17 mouse cellular contexts compared by ENCODE assay signal in genomic region chr4:55672288-55672687, GRCm38 (mm10).
A peak's percentile ranks its signal among the peaks of the same experiment; 100 is the strongest.
DNase-seq lines count a peak whose midpoint lies in the region; ATAC-seq and TF ChIP-seq lines count a peak whose summit lies in the region.
"Had no signal": no experiment of that assay in that cellular context is flagged by ENCODE, and none has a peak within 500 bp of the region (broad histone marks: within the 10 kb centered on the region; RNA-seq: fewer than 3 reads in every experiment).

No protein-coding gene starts in this region.

- H3K36me3 ChIP-seq in kidney, adult 2 months (ENCODE audit: control insufficient read depth, insufficient read depth, low read length) = no peaks in the 10 kb centered on the region
- H3K36me3 ChIP-seq in lung, embryonic 14.5 days (ENCODE audit: insufficient read depth) = no peaks in the 10 kb centered on the region
- H3K36me3 ChIP-seq: forebrain, embryonic 15.5 days; heart, embryonic 15.5 days; neural tube, embryonic 12.5 days; stomach, embryonic 15.5 days had no signal

- no peaks in the 10 kb centered on the region for H3K27me3 ChIP-seq in kidney, adult 2 months (replicated peaks; ENCODE audit: control insufficient read depth, insufficient read depth, low read length)
- H3K27me3 ChIP-seq in lung, embryonic 14.5 days (ENCODE audit: insufficient read depth, low read length) = no peaks in the 10 kb centered on the region
- H3K27me3 ChIP-seq: forebrain, embryonic 15.5 days; neural tube, embryonic 12.5 days; Patski; stomach, embryonic 15.5 days had no signal

- 25% methylated on average over 6 of the region's 6 CpGs for WGBS in kidney, adult 2 months
- 60% methylated on average over 6 of the region's 6 CpGs for WGBS in lung, embryonic 14.5 days

- no peak overlapping the region for H3K9ac ChIP-seq in lung, embryonic 14.5 days
- H3K9ac ChIP-seq: forebrain, embryonic 15.5 days; heart, embryonic 15.5 days; neural tube, embryonic 12.5 days; stomach, embryonic 15.5 days had no signal

- no peak for ATAC-seq in lung, embryonic 14.5 days (ENCODE audit: insufficient read depth)
- ATAC-seq: forebrain, embryonic 15.5 days; hindbrain, postnatal 0 days; midbrain, embryonic 16.5 days; Patski had no signal

- H3K9me3 ChIP-seq in lung, embryonic 14.5 days (ENCODE audit: low read depth, low read length) = no peaks in the 10 kb centered on the region
- H3K9me3 ChIP-seq: forebrain, embryonic 15.5 days; heart, embryonic 15.5 days; neural tube, embryonic 12.5 days; stomach, embryonic 15.5 days had no signal

- H3K4me1 ChIP-seq in kidney, adult 2 months (ENCODE audit: control insufficient read depth, insufficient read depth, low read length) = no peaks in the 10 kb centered on the region
- no peaks in the 10 kb centered on the region for H3K4me1 ChIP-seq in lung, embryonic 14.5 days (ENCODE audit: insufficient read depth)
- H3K4me1 ChIP-seq: forebrain, embryonic 15.5 days; neural tube, embryonic 12.5 days; stomach, embryonic 15.5 days had no signal

- no peak for TF ChIP-seq CTCF in kidney, adult 2 months (conservative IDR thresholded peaks at IDR 0.05; ENCODE audit: insufficient read depth, insufficient read length, low read depth, low read length)
- no peak for TF ChIP-seq CTCF in lung, embryonic 14.5 days (IDR thresholded peaks at IDR 0.05; ENCODE audit: low read depth)

- H3K4me2 ChIP-seq in lung, embryonic 14.5 days = no peak overlapping the region
- H3K4me2 ChIP-seq: forebrain, embryonic 15.5 days; heart, embryonic 15.5 days; neural tube, embryonic 12.5 days; stomach, embryonic 15.5 days had no signal

- TF ChIP-seq POLR2A in kidney, adult 2 months (IDR thresholded peaks at IDR 0.05; ENCODE audit: low read depth, low read length) = no peak

- H3K27ac ChIP-seq in kidney, adult 2 months (ENCODE audit: insufficient read depth, low read depth, low read length) = peak overlapping the region; percentile 40
- no peak overlapping the region for H3K27ac ChIP-seq in lung, embryonic 14.5 days (ENCODE audit: low read depth)
- H3K27ac ChIP-seq: forebrain, embryonic 15.5 days; heart, embryonic 15.5 days; hindbrain, postnatal 0 days; neural tube, embryonic 12.5 days; stomach, embryonic 15.5 days had no signal

- H3K4me3 ChIP-seq in kidney, adult 2 months (ENCODE audit: insufficient read depth, low read depth, low read length) = no peak overlapping the region
- no peak overlapping the region for H3K4me3 ChIP-seq in lung, embryonic 14.5 days (ENCODE audit: low read depth, low read length)
- H3K4me3 ChIP-seq: forebrain, embryonic 15.5 days; heart, embryonic 15.5 days; neural tube, embryonic 12.5 days; stomach, embryonic 15.5 days had no signal

- DNase-seq in adrenal gland, postnatal 14 days = peak; percentile 14
- DNase-seq in adrenal gland, postnatal 25 days = no peak
- DNase-seq in heart, adult 8-10 months (ENCODE audit: low spot score) = peak; percentile 76
- DNase-seq in kidney, adult 2 months = peak; percentile 81
- DNase-seq in lung, embryonic 14.5 days = peak; percentile 21
- DNase-seq in embryo, embryonic 11 days = no peak
- DNase-seq in cerebellum, adult 9-10 months = no peak
- no peak for DNase-seq in cerebellum, adult 11 months
- DNase-seq: cerebellum, adult 11-12 months; thymus, postnatal 4 days had no signal

Comparison
In these comparisons a context has a peak if more than half of its experiments do, and no peak if none do; other contexts are left out.
1. DNase-seq: peak in adrenal gland, postnatal 14 days (single experiment), heart, adult 8-10 months (single experiment), kidney, adult 2 months (single experiment) and lung, embryonic 14.5 days (single experiment); none in adrenal gland, postnatal 25 days (single experiment), embryo, embryonic 11 days (single experiment), cerebellum, adult 9-10 months (single experiment) and cerebellum, adult 11 months (single experiment).